Comparison of ENCODE assay signal across 8 mouse cellular contexts in genomic region chr9:44767101-44768028, GRCm38 (mm10). TPM values are rescaled to one million over a fixed set of nuclear protein-coding genes. Genes with fewer than 3 reads are reported as not detected.
DNase-seq lines count a peak whose midpoint lies in the region; ATAC-seq and TF ChIP-seq lines count a peak whose summit lies in the region.

Arcn1 (minus strand) TSS chr9:44767845.
Ift46 (plus strand) TSS chr9:44767908.

- peak; percentile 94 for DNase-seq in forebrain, embryonic 14.5 days (ENCODE audit: low spot score)
- DNase-seq in heart, postnatal 14 days: peak; percentile 86
- DNase-seq in layer of hippocampus, adult 11-12 months (ENCODE audit: low spot score): peak; percentile 78
- DNase-seq in lung, adult 18-20 months: peak; percentile 82 to 85
- peak; percentile 89 for DNase-seq in testis, postnatal 14 days (ENCODE audit: low spot score)

- peak within 1 kb of the TSS; percentile 65 for H3K4me2 ChIP-seq in forebrain, embryonic 14.5 days (ENCODE audit: low read length)
- H3K4me2 ChIP-seq in neural tube, embryonic 15.5 days: peak within 1 kb of the TSS; percentile 76

- intact Hi-C loops in heart, postnatal 14 days (cut with DNase I): no loop called here

- peak within 1 kb of the TSS; percentile 81 for H3K27ac ChIP-seq in ES-Bruce4 (ENCODE audit: insufficient read depth, low read length)
- H3K27ac ChIP-seq in forebrain, embryonic 14.5 days (ENCODE audit: low read depth, low read length): peak within 1 kb of the TSS; percentile 93
- H3K27ac ChIP-seq in neural tube, embryonic 15.5 days (replicated peaks): peak within 1 kb of the TSS; percentile 98

- peaks cover 3% of the 10 kb centered on the region for H3K4me1 ChIP-seq in ES-Bruce4 (ENCODE audit: control insufficient read depth, insufficient read depth, low read length)
- H3K4me1 ChIP-seq in forebrain, embryonic 14.5 days (ENCODE audit: control insufficient read depth, insufficient read depth, low read length): peaks cover 9% of the 10 kb centered on the region; the same call in 1 of the 2 replicates
- H3K4me1 ChIP-seq in neural tube, embryonic 15.5 days: peaks cover 33% of the 10 kb centered on the region

- TF ChIP-seq POLR2A in ES-Bruce4 (IDR thresholded peaks at IDR 0.05; ENCODE audit: insufficient read depth, low read length): peak; percentile 34

- TF ChIP-seq CTCF in ES-Bruce4 (IDR thresholded peaks at IDR 0.05; ENCODE audit: low read depth, low read length): no peak

- ATAC-seq in cerebellum, adult (ENCODE audit: insufficient number of reproducible peaks, low FRiP score, low TSS enrichment): peak; percentile 81; the same call in 1 of the 2 replicates
- peak; percentile 93 for ATAC-seq in forebrain, embryonic 14.5 days
- peak; percentile 94 for ATAC-seq in neural tube, embryonic 15.5 days (ENCODE audit: low FRiP score)

- H3K9ac ChIP-seq in ES-Bruce4 (ENCODE audit: low read depth, poor library complexity, severe bottlenecking): peak within 1 kb of the TSS; percentile 97
- H3K9ac ChIP-seq in forebrain, embryonic 14.5 days (ENCODE audit: low read length): peak within 1 kb of the TSS; percentile 87
- peak within 1 kb of the TSS; percentile 97 for H3K9ac ChIP-seq in neural tube, embryonic 15.5 days (replicated peaks)

- H3K27me3 ChIP-seq in ES-Bruce4 (ENCODE audit: control insufficient read depth, insufficient read depth, low read length, poor library complexity, severe bottlenecking): no peaks in the 10 kb centered on the region
- H3K27me3 ChIP-seq in forebrain, embryonic 14.5 days (replicated peaks; ENCODE audit: control insufficient read depth, insufficient read depth, low read length): no peaks in the 10 kb centered on the region
- no peaks in the 10 kb centered on the region for H3K27me3 ChIP-seq in neural tube, embryonic 15.5 days (replicated peaks)

- H3K36me3 ChIP-seq in ES-Bruce4 (ENCODE audit: control insufficient read depth, insufficient read depth, low read length, poor library complexity, severe bottlenecking): no peaks in the 10 kb centered on the region; the same call in 1 of the 2 replicates
- no peaks in the 10 kb centered on the region for H3K36me3 ChIP-seq in forebrain, embryonic 14.5 days (ENCODE audit: control insufficient read depth, insufficient read depth, low read length)
- H3K36me3 ChIP-seq in neural tube, embryonic 15.5 days: no peaks in the 10 kb centered on the region

- under 1% methylated on average over 71 of the region's 82 CpGs for WGBS in forebrain, embryonic 14.5 days
- WGBS in neural tube, embryonic 15.5 days: under 1% methylated on average over 82 of the region's 82 CpGs

- H3K4me3 ChIP-seq in ES-Bruce4 (ENCODE audit: low read depth, low read length): peak within 1 kb of the TSS; percentile 91
- peak within 1 kb of the TSS; percentile 99 for H3K4me3 ChIP-seq in forebrain, embryonic 14.5 days (ENCODE audit: low read depth, low read length)
- peak within 1 kb of the TSS; percentile 97 for H3K4me3 ChIP-seq in neural tube, embryonic 15.5 days (replicated peaks)

- no peaks in the 10 kb centered on the region for H3K9me3 ChIP-seq in ES-Bruce4 (replicated peaks; ENCODE audit: control insufficient read depth, insufficient read depth, low read length, poor library complexity, severe bottlenecking)
- no peaks in the 10 kb centered on the region for H3K9me3 ChIP-seq in forebrain, embryonic 14.5 days (replicated peaks; ENCODE audit: control insufficient read depth, low read length)
- no peaks in the 10 kb centered on the region for H3K9me3 ChIP-seq in neural tube, embryonic 15.5 days (replicated peaks)

- TF ChIP-seq EP300 in ES-Bruce4 (IDR thresholded peaks at IDR 0.05; ENCODE audit: insufficient read depth, low read depth, low read length): no peak

RNA-seq across cellular contexts. Expression of gene Arcn1, which starts in this region (rescaled TPM):
- 259 and 291 TPM in 2 replicates for polyA plus RNA-seq in ES-Bruce4 (2011; ENCODE audit: insufficient read depth, insufficient read length, low read depth, missing spikeins)
- polyA plus RNA-seq in forebrain, embryonic 14.5 days (2014; fragmentation: Nextera tagmentation; extraction: Ambion mirVana): 138 and 152 TPM in 2 replicates
- 10 to 100 TPM; 80.1 to 88.6 TPM for total RNA-seq in heart, postnatal 14 days (2021)
- 135 and 145 TPM in 2 replicates for polyA plus RNA-seq in neural tube, embryonic 15.5 days (2015; fragmentation: Nextera tagmentation; extraction: Ambion mirVana)

RNA-seq across cellular contexts. Expression of gene Ift46, which starts in this region (rescaled TPM):
- polyA plus RNA-seq in ES-Bruce4 (2011; ENCODE audit: insufficient read depth, insufficient read length, low read depth, missing spikeins): 329 and 336 TPM in 2 replicates
- 178 and 206 TPM in 2 replicates for polyA plus RNA-seq in forebrain, embryonic 14.5 days (2014; fragmentation: Nextera tagmentation; extraction: Ambion mirVana)
- 10 to 100 TPM; 32.7 to 41.8 TPM for total RNA-seq in heart, postnatal 14 days (2021)
- polyA plus RNA-seq in neural tube, embryonic 15.5 days (2015; fragmentation: Nextera tagmentation; extraction: Ambion mirVana): 133 and 136 TPM in 2 replicates

Comparison
In these comparisons a context has a peak if more than half of its experiments do, and no peak if none do; other contexts are left out.
1. Peak in every context shown above with its lines: DNase-seq, ATAC-seq, H3K4me3 ChIP-seq and H3K27ac ChIP-seq.